Mouse (Mus musculus) heart, embryonic 13.5 days (tissue): ENCODE data around the gene Kdm4a. TPM values are rescaled to one million over a fixed set of nuclear protein-coding genes. Genes with fewer than 3 reads are reported as not detected.

ENCODE experiments used
- ATAC-seq: fragments of 200-750 bp; cut with Nextera tagmentation; 2 replicates; pipeline ENCODE4 v1.8.0; 2017; ENCODE audit warnings: moderate TSS enrichment; ENCODE audit not compliant: insufficient number of reproducible peaks, low FRiP score, low TSS enrichment; ENCODE audit errors: extremely low read depth
- H3K27ac ChIP-seq: fragments of 300-500 bp; sonication (generic); replicated peaks from 2 replicates; pipeline ENCODE4 v1.5.1; 2015; ENCODE audit warnings: moderate library complexity, mild to moderate bottlenecking, inconsistent platforms
- H3K27me3 ChIP-seq: fragments of 300-500 bp; sonication (generic); replicated peaks from 2 replicates; pipeline ENCODE4 v1.6.1; 2015; ENCODE audit warnings: mild to moderate bottlenecking, inconsistent platforms
- H3K36me3 ChIP-seq: fragments of 300-500 bp; sonication (generic); 2 replicates; pipeline ENCODE4 v1.6.1; 2015; ENCODE audit warnings: mild to moderate bottlenecking, inconsistent platforms
- H3K4me1 ChIP-seq: fragments of 300-500 bp; sonication (generic); 2 replicates; pipeline ENCODE4 v1.6.1; 2015; ENCODE audit warnings: inconsistent platforms
- H3K4me2 ChIP-seq: fragments of 300-500 bp; sonication (generic); 2 replicates; pipeline ENCODE4 v1.6.1; 2015; ENCODE audit warnings: inconsistent platforms, mild to moderate bottlenecking, moderate library complexity
- H3K4me3 ChIP-seq: fragments of 300-500 bp; sonication (generic); 2 replicates; pipeline ENCODE4 v1.5.1; 2015; ENCODE audit warnings: moderate library complexity, mild to moderate bottlenecking, inconsistent platforms
- H3K9ac ChIP-seq: fragments of 300-500 bp; sonication (generic); 2 replicates; pipeline ENCODE4 v1.6.1; 2015; ENCODE audit warnings: inconsistent platforms, mild to moderate bottlenecking, moderate library complexity
- H3K9me3 ChIP-seq: fragments of 300-500 bp; sonication (generic); 2 replicates; pipeline ENCODE4 v1.6.1; 2016; ENCODE audit warnings: inconsistent platforms
- WGBS: fragments of 180-500 bp; shearing (Covaris S2); methylation state at CpG from one replicate; pipeline ENCODE4 v1.1.7; 2015; ENCODE audit warnings: mixed read lengths; 5-methylcytosine and 5-hydroxymethylcytosine counted together
- microRNA-seq: library from miRNA; unstranded; fragments of <30 nt; microRNA quantifications from one replicate; pipeline ENCODE4, GENCODE M21; 2016
- polyA plus RNA-seq: library from polyadenylated mRNA; unstranded; fragments of >200 nt; fragmentation: Nextera tagmentation; extraction: Ambion mirVana; gene quantifications from 2 replicates; pipeline ENCODE4 v1.2.1, GENCODE M21; 2015

Kdm4a gene
- polyA plus RNA-seq, 1 experiment from 2014 or later: 24.4 TPM

DNA sequence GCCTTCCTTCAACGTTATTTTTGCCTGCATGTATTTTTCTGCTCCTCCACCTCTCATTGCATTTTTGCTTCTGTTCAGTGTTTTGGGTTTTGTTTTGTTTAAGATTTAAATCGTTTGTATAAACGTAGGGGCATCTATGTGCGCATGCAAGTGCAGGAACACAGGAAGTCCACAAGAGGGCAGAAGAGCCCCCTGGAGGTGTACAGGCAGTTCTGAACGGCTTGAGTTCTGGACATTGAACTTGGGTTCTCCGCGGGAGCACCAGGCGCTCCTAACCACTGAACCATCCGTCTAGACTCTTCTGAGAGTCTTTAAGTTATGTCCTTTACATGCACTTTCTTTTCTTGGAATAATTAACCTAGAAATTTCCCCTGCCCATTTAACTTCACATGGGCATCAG lies 89.9 kb downstream of the Kdm4a start:
- Histone ChIP-seq H3K27me3 (no peaks in the 10 kb centered on the region), H3K4me1 (peaks cover 4% of the 10 kb centered on the region), H3K36me3 (no peaks in the 10 kb centered on the region), H3K4me3 (no peak overlapping the region), H3K9me3 (no peaks in the 10 kb centered on the region), H3K9ac (no peak overlapping the region), H3K4me2 (no peak overlapping the region), H3K27ac (no peak overlapping the region)
- no peak for ATAC-seq
- 40% methylated on average over 9 of the region's 9 CpGs for WGBS

- Histone ChIP-seq H3K27me3 (no peaks in the 10 kb centered on the region), H3K27ac (no peak overlapping the region), H3K4me2 (no peak overlapping the region), H3K9me3 (no peaks in the 10 kb centered on the region), H3K4me3 (no peak overlapping the region), H3K36me3 (no peaks in the 10 kb centered on the region), H3K4me1 (peaks cover 16% of the 10 kb centered on the region), H3K9ac (no peak overlapping the region)
- no peak for ATAC-seq
- 71% methylated on average over 2 of the region's 2 CpGs for WGBS
These were observed 91.1 kb downstream of the Kdm4a start for GRCm38 (mm10) chr4:118088771-118089170.

Small RNA genes lying within 50 kb of the gene (microRNA-seq; reads per million reads assigned to microRNA genes)
- gene Mir7226: not detected

Other genes with a start within 250 kb of the Kdm4a start
- gene St3gal3, start 45.1 kb downstream of the Kdm4a start, polyA plus RNA-seq: 7.0 and 8.0 TPM in 2 replicates
- gene Ptprf, start 111.4 kb upstream of the Kdm4a start, polyA plus RNA-seq: 24.0 and 26.9 TPM in 2 replicates
- gene Szt2, start 229.2 kb upstream of the Kdm4a start, polyA plus RNA-seq: 4.1 and 4.4 TPM in 2 replicates
- gene Med8, start 229.3 kb upstream of the Kdm4a start, polyA plus RNA-seq: 73.2 and 81.3 TPM in 2 replicates
- gene Elovl1, start 248.1 kb upstream of the Kdm4a start, polyA plus RNA-seq: 56.4 and 63.2 TPM in 2 replicates